In the genomic region with DNA sequence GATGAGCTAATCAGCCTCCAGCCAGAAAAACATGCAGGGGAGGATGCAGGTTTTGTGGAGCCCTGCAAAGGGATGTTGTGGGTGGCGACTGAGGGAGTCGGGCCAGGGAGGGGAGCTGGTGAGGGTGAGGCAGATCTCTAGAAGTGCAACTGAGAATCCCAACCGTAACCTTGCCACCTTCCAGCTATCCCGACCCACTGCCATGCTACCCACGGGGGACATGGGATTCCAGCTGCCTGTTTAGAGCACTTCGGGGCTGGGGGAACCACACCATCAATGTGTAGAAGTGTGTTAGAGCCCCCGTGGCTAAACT, we compare ENCODE assay signal across 9 mouse cellular contexts. TPM values are rescaled to one million over a fixed set of nuclear protein-coding genes. Genes with fewer than 3 reads are reported as not detected.
A peak's percentile ranks its signal among the peaks of the same experiment; 100 is the strongest.
DNase-seq lines count a peak whose midpoint lies in the region; ATAC-seq lines count a peak whose summit lies in the region.
"Had no signal": no experiment of that assay in that cellular context is flagged by ENCODE, and none has a peak within 500 bp of the region (broad histone marks: within the 10 kb centered on the region; RNA-seq: fewer than 3 reads in every experiment).

No protein-coding gene starts in this region.

- no peaks in the 10 kb centered on the region for H3K9me3 ChIP-seq in megakaryocyte, embryonic 14.5 days
- H3K9me3 ChIP-seq in limb, embryonic 15.5 days = no peaks in the 10 kb centered on the region

- peaks cover 20% of the 10 kb centered on the region for H3K4me1 ChIP-seq in megakaryocyte, embryonic 14.5 days
- peaks cover 12% of the 10 kb centered on the region for H3K4me1 ChIP-seq in limb, embryonic 15.5 days

- DNase-seq in frontal cortex, postnatal 14 days (ENCODE audit: low spot score in 2 of 2) = no peak
- no peak for DNase-seq in adrenal gland, adult (ENCODE audit: inconsistent age in 2 of 2, low spot score in 1 of 2)
- no peak for DNase-seq in layer of hippocampus, adult 18-20 months (ENCODE audit: low spot score in 2 of 2)
- DNase-seq in spleen, postnatal 4 days (ENCODE audit: low spot score in 2 of 2) = no peak

- no peak overlapping the region for H3K9ac ChIP-seq in limb, embryonic 15.5 days

- peaks cover 79% of the 10 kb centered on the region for H3K27me3 ChIP-seq in megakaryocyte, embryonic 14.5 days (replicated peaks)
- H3K27me3 ChIP-seq in limb, embryonic 15.5 days = peaks cover 21% of the 10 kb centered on the region; the same call in 1 of the 2 replicates

- H3K4me3 ChIP-seq in megakaryocyte, embryonic 14.5 days (replicated peaks) = peak overlapping the region; percentile 78
- no peak overlapping the region for H3K4me3 ChIP-seq in limb, embryonic 15.5 days

- WGBS in limb, embryonic 15.5 days = 21% methylated on average over 7 of the region's 7 CpGs

- H3K36me3 ChIP-seq in megakaryocyte, embryonic 14.5 days (replicated peaks; ENCODE audit: low read length) = no peaks in the 10 kb centered on the region
- H3K36me3 ChIP-seq in limb, embryonic 15.5 days = no peaks in the 10 kb centered on the region

- peak; percentile 50; the same call in 1 of the 2 replicates for ATAC-seq in frontal cortex, adult (ENCODE audit: low TSS enrichment)
- ATAC-seq in megakaryocyte, adult 5-6 weeks (ENCODE audit: poor library complexity, severe bottlenecking) = no peak
- 0 out of 2 replicates have a peak, but pooled peaks have one; percentile 8 for ATAC-seq in limb, embryonic 15.5 days (ENCODE audit: insufficient number of reproducible peaks, low FRiP score, low TSS enrichment, low read depth)

- no peak overlapping the region for H3K27ac ChIP-seq in limb, embryonic 15.5 days
- H3K27ac ChIP-seq: macrophage had no signal

- H3K4me2 ChIP-seq in limb, embryonic 15.5 days = peak overlapping the region; percentile 41

RNA-seq across cellular contexts. Expression of a gene that starts 18.6 kb away (rescaled TPM):
- polyA plus RNA-seq in megakaryocyte, embryonic 14.5 days (2012; ENCODE audit: insufficient read depth, low replicate concordance) = 1.5 and 2.1 TPM in 2 replicates
- total RNA-seq in megakaryocyte, adult 5-6 weeks (2015) = 1.5 TPM in 2 replicates
- 0.94 and 1.8 TPM in 2 replicates for total RNA-seq in megakaryocyte, adult 5-6 weeks (2017)
- 14.8 and 16.2 TPM in 2 replicates for polyA plus RNA-seq in limb, embryonic 15.5 days (2015; fragmentation: Nextera tagmentation; extraction: Ambion mirVana)
- 1 to 10 TPM; 1.3 to 2.6 TPM for total RNA-seq in layer of hippocampus, adult 18-20 months (2021)

RNA-seq across cellular contexts. Expression of a gene that starts 51.2 kb away (rescaled TPM):
- 38.6 and 56.2 TPM in 2 replicates for polyA plus RNA-seq in megakaryocyte, embryonic 14.5 days (2012; ENCODE audit: insufficient read depth, low replicate concordance)
- total RNA-seq in megakaryocyte, adult 5-6 weeks (2015) = 268 and 269 TPM in 2 replicates
- total RNA-seq in megakaryocyte, adult 5-6 weeks (2017) = 135 and 141 TPM in 2 replicates
- polyA plus RNA-seq in limb, embryonic 15.5 days (2015; fragmentation: Nextera tagmentation; extraction: Ambion mirVana) = 688 and 696 TPM in 2 replicates
- total RNA-seq in layer of hippocampus, adult 18-20 months (2021) = 10 to 100 TPM; 29.8 to 30.7 TPM

Comparison
In these comparisons a context has a peak if more than half of its experiments do, and no peak if none do; other contexts are left out.
1. RNA of a gene that starts 51.2 kb away (total RNA-seq): 135 to 269 TPM in megakaryocyte, adult 5-6 weeks; 29.8 to 30.7 TPM in layer of hippocampus, adult 18-20 months; every median in the first group is over 4 times any median in the second.